Mouse (Mus musculus) mouse embryonic stem cell (cell line): ENCODE results near the gene Cysrt1.

Experiments
- in situ Hi-C, 2 experiments: fragments of 300-500 bp; cut with MboI; formaldehyde crosslinking; loops; 1 replicate in 1 of 2; 3 replicates in 1 of 2; pipeline ENCODE4 v1.14.3; 2019 to 2020; ENCODE audit warnings: low sequenced_read_pairs in 2 of 2, low pct_unique_long_range_greater_than_20kb in 1 of 2, mixed read lengths in 1 of 2; ENCODE audit not compliant: unreplicated experiment in 1 of 2

The Cysrt1 gene

DNA sequence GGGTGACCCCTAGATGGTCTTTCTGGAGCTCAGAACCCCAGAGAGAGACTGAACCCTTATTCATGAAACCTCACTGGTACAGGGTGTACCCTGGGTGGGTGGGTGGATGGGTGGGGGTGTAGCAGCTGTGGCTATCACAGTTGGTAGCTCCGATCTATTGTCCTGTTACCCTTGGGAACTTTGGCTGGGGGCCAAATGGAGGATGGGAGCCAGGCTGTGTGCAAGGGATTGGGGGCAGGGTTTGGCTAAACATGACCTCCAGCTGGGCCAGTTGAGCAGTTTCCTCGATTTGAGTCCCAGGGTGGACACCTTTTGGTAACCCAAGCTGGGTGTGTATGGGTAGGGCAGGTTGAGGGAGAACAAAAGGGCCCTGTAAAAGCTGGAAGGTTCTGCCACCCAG is 24.5 kb upstream of the Cysrt1 start:
- in situ Hi-C loops, result loop anchor here in 1 of 2 experiments (5.0 kb wide), 1 partner anchor 66 kb away; the partner anchor contains the start of gene Man1b1

DNA sequence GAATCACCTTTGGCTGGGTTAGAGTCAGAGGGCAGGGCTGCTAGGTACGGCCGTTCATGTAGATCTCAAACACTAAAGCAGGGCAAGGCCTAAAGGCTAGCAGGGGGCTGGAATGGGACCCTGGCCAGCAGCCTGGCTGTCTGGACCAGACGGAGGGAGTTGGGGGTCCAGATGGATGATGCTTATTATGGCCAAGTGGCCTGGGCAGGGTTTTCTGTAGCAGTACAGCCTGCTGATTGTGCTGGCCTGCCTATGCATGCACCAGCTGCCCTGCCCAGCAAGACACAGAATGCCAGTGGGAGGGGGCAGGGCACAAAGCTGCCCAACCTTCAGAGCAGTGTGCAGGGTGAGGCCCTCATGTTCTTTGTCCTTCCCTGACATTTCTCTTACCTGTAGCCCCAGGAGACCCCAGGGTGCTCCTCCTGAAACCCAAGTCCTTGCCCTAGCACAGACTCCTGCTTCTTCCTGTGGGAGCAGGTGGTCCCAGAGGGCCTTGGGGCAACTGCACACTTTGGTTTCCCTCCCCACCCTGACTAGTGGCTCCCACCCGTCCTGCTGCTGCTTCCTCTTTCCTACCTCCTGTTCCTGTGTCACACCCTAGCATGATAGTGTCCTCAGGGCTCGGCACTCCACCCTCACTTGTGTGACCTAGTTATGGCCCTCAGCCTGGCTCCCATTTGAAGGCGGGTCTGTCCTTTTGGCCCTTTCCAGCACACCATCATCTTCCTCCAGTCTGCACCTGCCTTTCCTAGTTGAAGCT is 23.8 kb upstream of the Cysrt1 start:
- in situ Hi-C loops, result loop anchor here in 1 of 2 experiments (5.0 kb wide), 1 partner anchor 66 kb away; the partner anchor contains the start of gene Man1b1

DNA sequence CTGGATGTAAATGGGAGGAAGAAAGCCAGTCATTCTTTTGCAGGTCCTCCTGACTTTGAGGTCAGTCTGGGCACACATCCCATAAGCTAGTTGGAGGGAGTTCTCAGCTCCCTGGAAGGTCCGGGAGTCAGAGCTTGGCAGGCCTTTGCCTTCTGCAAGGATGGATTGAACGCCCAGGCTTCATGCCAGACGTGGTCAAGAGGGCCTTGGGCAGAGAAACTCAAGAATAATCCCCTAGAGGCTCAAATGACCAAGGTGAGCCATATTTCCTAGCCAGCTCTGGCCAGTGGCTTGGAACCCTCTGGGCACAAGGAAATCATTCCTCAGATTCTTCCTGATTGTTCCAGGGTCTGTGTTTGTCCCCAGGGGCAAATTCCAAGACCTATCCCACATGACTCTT is 22.6 kb upstream of the Cysrt1 start:
- in situ Hi-C loops, result loop anchor here in 1 of 2 experiments (5.0 kb wide), 1 partner anchor 67 kb away; the partner anchor contains the start of gene Man1b1

DNA sequence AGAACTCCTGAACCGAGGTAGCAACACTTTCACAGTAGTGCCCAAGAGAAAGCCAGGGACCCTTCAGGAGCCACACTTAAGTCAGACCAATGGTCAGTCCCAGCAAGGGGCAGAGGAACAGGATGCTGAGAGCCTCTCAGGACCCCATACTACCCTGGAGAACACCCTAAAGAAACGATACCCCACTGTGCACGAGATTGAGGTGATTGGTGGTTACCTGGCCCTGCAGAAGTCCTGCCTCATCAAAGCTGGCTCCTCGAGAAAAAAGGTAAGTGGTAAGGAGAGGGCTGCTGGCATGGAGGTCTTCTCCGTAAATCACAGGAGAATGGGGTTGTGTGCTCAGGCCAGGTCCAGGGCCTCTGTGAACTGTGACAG is 22.0 kb upstream of the Cysrt1 start:
- in situ Hi-C loops, result no loop called here

DNA sequence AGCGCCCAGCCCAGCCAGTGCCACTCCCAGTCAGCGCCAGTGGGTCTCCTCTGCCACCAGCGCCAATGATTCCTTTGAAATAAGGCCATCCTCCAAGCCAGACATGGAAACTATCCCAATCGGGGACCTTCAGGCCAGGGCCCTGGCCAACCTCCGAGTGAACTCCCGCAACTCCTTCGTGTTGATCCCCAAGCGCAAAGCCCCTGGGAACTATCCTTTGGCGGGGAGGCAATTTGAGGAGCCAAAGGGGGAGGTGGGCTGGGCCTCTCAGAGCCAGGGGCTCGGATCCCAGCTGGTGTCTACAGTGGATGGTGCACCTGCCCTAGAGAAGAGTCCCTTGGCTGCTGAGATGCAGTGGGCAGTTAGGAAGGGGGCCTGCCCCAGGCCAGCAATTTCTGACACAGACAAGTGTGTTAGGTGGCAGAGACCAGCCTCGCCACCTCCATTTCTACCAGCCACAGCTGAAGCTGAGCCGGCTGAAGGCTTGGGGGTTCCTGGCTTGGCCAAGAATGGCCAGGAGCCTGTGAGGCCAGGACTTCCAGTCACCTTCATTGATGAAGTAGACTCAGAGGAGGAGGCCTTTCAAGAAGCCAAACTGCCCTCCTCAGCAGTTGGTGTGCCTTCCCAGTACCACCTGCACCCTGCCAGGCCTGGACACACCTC is 21.5 kb upstream of the Cysrt1 start:
- in situ Hi-C loops, result no loop called here

DNA sequence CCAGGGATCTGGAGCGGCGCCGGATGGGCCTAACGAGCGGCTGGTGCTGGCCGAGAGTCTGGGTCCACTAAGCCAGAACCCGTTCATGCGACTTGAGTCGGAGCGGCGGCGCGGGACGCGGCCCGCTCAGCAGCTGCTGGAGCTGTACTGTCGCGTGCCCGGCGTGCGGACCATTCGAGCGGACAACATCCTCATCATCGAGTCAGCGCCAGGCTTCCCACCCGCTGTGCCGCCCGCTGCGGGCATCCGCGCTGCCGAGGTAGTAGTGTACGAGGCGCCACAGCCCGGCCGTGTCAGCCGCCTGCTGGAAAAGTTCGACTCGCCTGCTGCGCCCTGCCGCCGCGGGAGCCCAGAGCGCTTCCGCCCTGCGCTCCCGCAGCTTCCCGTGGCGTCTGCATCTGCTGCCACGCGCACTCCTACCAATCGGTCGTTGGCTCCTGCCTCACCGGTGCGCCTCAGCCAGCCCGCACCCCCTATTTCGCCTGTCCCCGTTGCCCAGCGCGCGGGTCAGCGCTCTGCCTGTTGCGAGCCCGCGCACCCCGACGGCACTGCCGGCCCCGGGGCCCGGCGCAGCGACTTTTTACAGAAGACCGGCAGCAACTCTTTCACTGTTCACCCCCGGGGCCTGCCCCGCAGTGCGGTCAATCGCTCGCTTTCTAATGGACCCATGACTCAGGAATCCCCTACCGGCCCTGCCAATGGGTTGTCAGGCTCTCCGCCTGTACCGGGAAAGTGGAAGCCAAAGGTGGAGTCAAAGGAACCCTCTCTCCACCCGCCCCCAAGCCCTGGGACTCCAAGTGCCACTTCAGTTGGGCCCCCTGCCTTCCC is 20.8 kb upstream of the Cysrt1 start:
- in situ Hi-C loops, result no loop called here

DNA sequence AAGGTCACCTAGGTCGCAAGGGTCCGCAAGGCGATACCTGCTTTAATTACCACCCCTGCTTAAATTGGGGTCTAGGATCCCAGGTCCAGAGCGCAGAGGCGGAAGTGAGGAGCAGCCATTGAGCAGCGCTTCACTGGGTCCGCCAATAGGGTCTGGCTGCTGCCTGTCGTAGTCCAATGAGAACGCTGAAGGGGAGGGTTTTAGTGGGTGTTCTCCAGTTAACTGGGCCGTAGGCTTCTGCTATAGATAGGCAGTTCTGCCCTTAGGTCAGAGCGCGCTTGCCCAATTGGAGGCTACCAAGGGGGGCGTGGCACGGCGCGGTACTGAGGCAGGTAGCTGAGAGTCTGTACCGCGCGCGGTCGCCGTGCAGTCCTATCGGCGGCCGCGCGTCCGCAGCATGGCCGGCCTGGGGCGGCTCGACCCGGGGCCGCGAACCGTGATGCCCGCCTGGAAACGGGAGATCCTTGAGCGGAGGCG is 20.1 kb upstream of the Cysrt1 start, which contains the start of gene Tprn:
Gene Tprn (plus strand): TSS at position 328 of the 477 bp plus-strand sequence.
- in situ Hi-C loops, result no loop called here

- in situ Hi-C loops, result no loop called here
Observed at GRCm38 (mm10) chr2:25261870-25262269, 19.6 kb upstream of the Cysrt1 start.

- in situ Hi-C loops, result loop anchor here in 1 of 2 experiments (10.0 kb wide), 1 partner anchor 64 kb away; the partner anchor contains the start of gene Tor4a
Observed at GRCm38 (mm10) chr2:25258887-25259286, 16.6 kb upstream of the Cysrt1 start.

- in situ Hi-C loops, result loop anchor here in 1 of 2 experiments (10.0 kb wide), 1 partner anchor 62 kb away; the partner anchor contains the start of gene Tor4a
Observed at GRCm38 (mm10) chr2:25257250-25257649, 15.0 kb upstream of the Cysrt1 start.

DNA sequence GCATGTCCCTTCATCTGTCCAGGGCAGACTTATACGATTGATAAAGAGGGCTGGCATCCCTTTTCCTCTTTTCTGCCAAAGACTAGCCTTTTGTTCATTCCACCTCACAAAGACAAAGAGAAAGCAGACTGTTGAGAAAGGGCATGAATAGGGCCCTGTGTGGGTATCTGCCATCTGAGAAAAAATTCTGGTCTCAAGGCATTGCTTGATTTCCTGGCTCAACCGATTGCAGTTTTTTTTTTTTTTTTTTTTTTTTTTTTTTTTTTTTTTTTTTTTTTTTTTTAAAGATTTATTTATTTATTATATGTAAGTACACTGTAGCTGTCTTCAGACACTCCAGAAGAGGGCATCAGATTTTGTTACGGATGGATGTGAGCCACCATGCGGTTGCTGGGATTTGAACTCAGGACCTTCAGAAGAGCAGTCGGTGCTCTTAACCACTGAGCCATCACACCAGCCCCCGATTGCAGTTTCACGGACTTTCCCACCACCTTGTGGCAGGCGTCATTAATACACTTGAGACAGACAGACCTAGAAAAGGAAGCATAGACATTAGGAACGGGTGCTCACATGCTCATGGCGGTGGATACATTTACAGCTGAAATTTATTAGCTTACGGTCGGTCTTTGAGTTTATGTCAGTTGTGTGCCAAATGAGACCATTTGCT is 14.3 kb upstream of the Cysrt1 start:
- in situ Hi-C loops, result loop anchor here in 1 of 2 experiments (10.0 kb wide), 1 partner anchor 62 kb away; the partner anchor contains the start of gene Tor4a

- in situ Hi-C loops, result loop anchor here in 1 of 2 experiments (10.0 kb wide), 1 partner anchor 61 kb away; the partner anchor contains the start of gene Tor4a
Observed at GRCm38 (mm10) chr2:25255284-25255779, 13.1 kb upstream of the Cysrt1 start, which contains the start of gene Tmem203. TSS of gene Tmem203 (plus strand) at chr2:25255439.

DNA sequence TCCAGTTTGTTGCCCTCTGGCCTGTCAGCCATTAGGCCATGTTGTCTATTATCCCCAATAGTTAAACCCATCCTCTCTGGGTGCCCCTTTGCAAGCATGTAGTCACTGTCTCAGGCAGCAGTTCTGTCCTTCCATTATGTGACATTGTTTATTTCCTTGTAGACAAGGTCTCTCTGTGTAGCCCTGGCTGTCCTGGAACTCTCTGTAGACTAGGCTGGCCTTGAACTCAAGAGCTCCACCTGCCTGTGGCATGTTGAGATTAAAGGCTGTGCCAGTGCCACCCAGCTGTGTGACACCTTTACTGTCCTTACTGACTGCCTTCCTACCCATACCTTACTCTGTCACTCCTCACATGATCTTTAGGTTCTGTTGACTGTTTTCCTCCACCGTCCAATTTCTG is 10.1 kb upstream of the Cysrt1 start:
- in situ Hi-C loops, result loop anchor here in 1 of 2 experiments (10.0 kb wide), 1 partner anchor 58 kb away; the partner anchor contains the start of gene Tor4a

- in situ Hi-C loops, result no loop called here
Observed at GRCm38 (mm10) chr2:25246183-25247072, 4.2 kb upstream of the Cysrt1 start, which contains the start of gene AL732309.1. TSS of gene AL732309.1 (minus strand) at chr2:25246863.

DNA sequence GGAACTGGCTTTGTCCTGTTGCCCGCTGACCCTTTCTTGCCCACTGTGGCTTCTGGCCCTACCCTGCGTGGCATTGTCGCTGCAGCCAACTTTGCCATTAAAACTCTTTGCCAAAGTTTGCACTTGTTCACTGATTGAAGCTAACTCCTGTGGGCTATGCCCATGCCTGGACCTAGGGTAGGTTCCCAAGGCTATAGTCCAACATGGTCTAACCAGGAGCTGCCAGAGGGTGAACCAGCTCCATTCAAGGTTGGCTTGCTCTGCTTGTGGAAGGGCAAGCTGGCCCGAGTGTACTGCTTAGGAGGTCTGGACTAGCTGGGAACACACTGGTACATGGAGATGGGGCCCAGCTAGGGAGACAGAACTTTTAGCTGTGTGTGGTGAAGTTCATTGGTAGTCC is 1.9 kb upstream of the Cysrt1 start:
- in situ Hi-C loops, result no loop called here

- in situ Hi-C loops, result no loop called here
Observed at GRCm38 (mm10) chr2:25243342-25243741, 1.1 kb upstream of the Cysrt1 start.

- in situ Hi-C loops, result no loop called here
Observed at GRCm38 (mm10) chr2:25241438-25241775, 845 bp downstream of the Cysrt1 start.
